Mouse (Mus musculus): ENCODE results near the gene Srarp. TPM values are rescaled to one million over a fixed set of nuclear protein-coding genes. Genes with fewer than 3 reads are reported as not detected.

Gene Srarp
- polyA plus RNA-seq, 1 experiment from 2014 or later: not detected

GRCm38 (mm10) chr4:141423288-141423687 lies 12.6 kb downstream of the Srarp start:
- Histone ChIP-seq H3K27ac (peak overlapping the region; percentile 97), H3K9me3 (replicated peaks) (no peaks in the 10 kb centered on the region), H3K9ac (peak overlapping the region; percentile 81)

DNA sequence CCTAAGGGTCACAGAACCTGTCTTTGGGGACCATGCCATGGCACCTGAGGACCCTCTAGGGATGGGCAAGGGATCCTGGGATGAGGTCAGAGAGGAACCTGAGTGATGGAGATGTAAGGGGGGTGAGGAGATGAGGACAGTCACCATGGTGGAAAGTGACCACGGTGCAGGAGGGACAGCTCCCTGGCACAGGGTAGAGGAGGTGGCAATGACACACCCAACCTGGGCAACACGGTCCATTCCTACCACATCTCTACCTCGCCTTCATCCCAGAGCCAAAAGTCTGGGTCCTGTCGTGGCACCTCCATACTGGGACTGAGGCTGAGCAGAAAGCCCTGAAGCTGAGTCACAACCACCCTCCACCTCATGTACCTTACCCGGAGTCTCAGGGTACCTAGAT lies 13.1 kb downstream of the Srarp start:
- H3K4me2 ChIP-seq: peak overlapping the region; percentile 75
- no peaks in the 10 kb centered on the region for H3K27me3 ChIP-seq
- H3K36me3 ChIP-seq: no peaks in the 10 kb centered on the region
- WGBS: 44% methylated on average over 5 of the region's 5 CpGs
- ATAC-seq (replicated peaks; ENCODE audit: insufficient number of reproducible peaks, insufficient read depth, low FRiP score, low read depth): no peak
- H3K27ac ChIP-seq: peak overlapping the region; percentile 97
- no peaks in the 10 kb centered on the region for H3K9me3 ChIP-seq (replicated peaks)
- H3K4me1 ChIP-seq (replicated peaks): peaks cover 53% of the 10 kb centered on the region
- peak overlapping the region; percentile 65 for H3K4me3 ChIP-seq
- peak overlapping the region; percentile 81 for H3K9ac ChIP-seq

More at GRCm38 (mm10) chr4:141423288-141423687, 12.6 kb downstream of the Srarp start:
- H3K27me3 ChIP-seq: no peaks in the 10 kb centered on the region
- H3K4me1 ChIP-seq (replicated peaks): peaks cover 53% of the 10 kb centered on the region
- peak overlapping the region; percentile 75 for H3K4me2 ChIP-seq
- ATAC-seq (replicated peaks; ENCODE audit: insufficient number of reproducible peaks, insufficient read depth, low FRiP score, low read depth): no peak
- H3K4me3 ChIP-seq: peak overlapping the region; percentile 65
- 40% methylated on average over 5 of the region's 5 CpGs for WGBS
- H3K36me3 ChIP-seq: no peaks in the 10 kb centered on the region

- Histone ChIP-seq H3K9ac (peak overlapping the region; percentile 81), H3K27me3 (no peaks in the 10 kb centered on the region), H3K36me3 (no peaks in the 10 kb centered on the region), H3K27ac (peak overlapping the region; percentile 99), H3K4me2 (peak overlapping the region; percentile 75), H3K4me1 (replicated peaks) (peaks cover 42% of the 10 kb centered on the region), H3K4me3 (peak overlapping the region; percentile 65), H3K9me3 (replicated peaks) (no peaks in the 10 kb centered on the region)
- 17% methylated on average over 14 of the region's 14 CpGs for WGBS
- ATAC-seq (replicated peaks; ENCODE audit: insufficient number of reproducible peaks, insufficient read depth, low FRiP score, low read depth): peak; percentile 70
Observed at GRCm38 (mm10) chr4:141421423-141421822, 14.5 kb downstream of the Srarp start.

DNA sequence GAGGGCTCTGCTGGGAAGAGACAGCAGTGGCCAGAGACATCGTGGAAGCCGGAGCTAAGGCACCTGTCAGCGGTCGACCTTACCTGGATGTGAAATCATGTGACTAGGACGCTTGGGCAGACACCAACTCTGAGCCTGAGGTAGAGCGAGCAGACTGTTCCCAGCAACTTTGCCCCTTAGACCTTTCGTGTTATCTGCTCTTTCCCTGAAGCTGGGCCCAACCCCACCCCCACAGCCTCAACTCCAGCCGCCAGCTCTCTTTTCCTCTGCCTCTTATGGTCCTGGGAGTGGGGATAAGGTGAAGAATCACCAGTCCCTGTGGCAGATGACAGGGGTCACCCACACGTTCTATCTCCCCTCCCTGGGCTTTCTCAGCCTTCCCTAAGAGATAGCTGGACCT lies 15.0 kb downstream of the Srarp start:
- Histone ChIP-seq H3K36me3 (no peaks in the 10 kb centered on the region), H3K9me3 (replicated peaks) (no peaks in the 10 kb centered on the region), H3K4me1 (replicated peaks) (peaks cover 36% of the 10 kb centered on the region), H3K27ac (peak overlapping the region; percentile 99), H3K4me2 (peak overlapping the region; percentile 75), H3K9ac (peak overlapping the region; percentile 57), H3K4me3 (peak overlapping the region; percentile 34), H3K27me3 (no peaks in the 10 kb centered on the region)
- peak; percentile 2; the same call in 1 of the 2 replicates for ATAC-seq (replicated peaks; ENCODE audit: insufficient number of reproducible peaks, insufficient read depth, low FRiP score, low read depth)
- 22% methylated on average over 9 of the region's 9 CpGs for WGBS

DNA sequence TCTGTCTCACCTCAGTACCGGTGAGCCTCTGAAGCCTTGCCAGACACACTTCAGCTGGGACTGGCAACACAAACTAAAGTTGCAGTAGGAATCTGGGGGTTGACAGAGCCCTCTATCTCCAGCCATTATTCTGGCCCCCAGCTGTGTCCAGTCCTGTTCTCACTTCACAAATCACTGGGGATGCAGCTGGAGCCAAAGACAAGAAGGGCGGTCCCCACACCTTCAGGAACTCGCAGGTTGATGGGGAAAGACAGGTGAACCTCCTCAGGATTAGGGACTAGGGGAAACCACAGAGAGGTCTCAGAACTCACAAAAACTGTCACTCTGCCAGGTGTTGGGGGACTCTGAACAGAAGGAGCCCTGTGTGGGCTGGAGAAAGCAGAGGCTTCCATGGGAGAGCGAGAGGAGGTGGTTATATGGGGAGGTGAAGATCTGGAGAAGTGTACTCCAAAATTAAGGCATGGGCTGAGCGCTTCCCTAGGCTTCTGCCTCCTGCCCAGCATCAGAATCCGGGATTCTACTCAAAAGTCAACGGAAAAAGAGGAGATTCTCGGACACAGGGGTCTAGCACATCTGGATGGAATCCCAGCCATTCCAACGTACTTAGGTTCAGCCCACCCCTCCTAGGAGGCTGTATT lies 15.6 kb downstream of the Srarp start, which contains the start of gene Hspb7:
Gene Hspb7, plus strand, starts transcription at position 588 of the 638 bp plus-strand sequence.
- H3K9ac ChIP-seq: peak within 1 kb of the TSS; percentile 81
- WGBS: 30% methylated on average over 9 of the region's 9 CpGs
- peak within 1 kb of the TSS; percentile 75 for H3K4me2 ChIP-seq
- peaks cover 32% of the 10 kb centered on the region for H3K4me1 ChIP-seq (replicated peaks)
- H3K9me3 ChIP-seq (replicated peaks): no peaks in the 10 kb centered on the region
- peak within 1 kb of the TSS; percentile 65 for H3K4me3 ChIP-seq
- H3K27me3 ChIP-seq: no peaks in the 10 kb centered on the region
- peak within 1 kb of the TSS; percentile 99 for H3K27ac ChIP-seq
- H3K36me3 ChIP-seq: no peaks in the 10 kb centered on the region
- ATAC-seq (replicated peaks; ENCODE audit: insufficient number of reproducible peaks, insufficient read depth, low FRiP score, low read depth): no peak

DNA sequence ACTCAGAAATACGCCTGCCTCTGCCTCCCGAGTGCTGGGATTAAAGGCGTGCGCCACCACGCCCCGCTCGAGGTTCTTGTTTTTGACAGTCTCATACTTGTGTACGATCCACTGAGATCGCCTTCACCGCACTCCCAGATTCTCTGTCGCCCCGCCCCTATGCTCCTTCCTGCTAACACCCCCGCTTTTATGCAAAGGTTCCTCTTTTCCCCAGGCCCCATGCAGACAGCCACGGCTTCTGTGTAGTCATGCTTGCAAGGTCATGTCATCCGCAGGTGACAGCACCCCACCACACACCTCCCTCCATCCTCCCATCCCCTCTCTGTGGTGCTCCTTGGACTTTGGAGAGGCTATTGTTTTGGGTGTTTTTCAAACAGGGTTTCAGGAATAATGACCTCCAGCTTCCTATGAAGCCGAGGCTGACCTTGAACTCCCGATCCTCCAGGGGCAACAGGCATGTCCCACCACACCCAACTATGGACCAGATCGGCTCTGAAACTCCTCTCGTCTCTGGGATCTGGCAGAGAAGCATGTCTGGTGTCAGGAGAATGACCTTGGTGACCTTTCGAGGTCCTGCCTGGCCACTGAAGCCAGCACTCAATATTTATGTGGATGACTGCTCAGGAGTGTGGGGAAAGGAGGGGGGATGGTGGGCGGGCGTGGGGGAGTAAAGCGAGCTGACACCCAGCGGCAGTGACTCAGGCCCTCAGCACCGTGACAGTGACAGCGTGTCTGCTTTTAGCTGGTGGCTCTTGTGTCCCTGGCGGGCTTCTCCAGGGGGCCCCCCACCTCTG lies 16.3 kb downstream of the Srarp start:
- no peaks in the 10 kb centered on the region for H3K36me3 ChIP-seq
- peak overlapping the region; percentile 75 for H3K4me2 ChIP-seq
- no peaks in the 10 kb centered on the region for H3K27me3 ChIP-seq
- WGBS: 47% methylated on average over 27 of the region's 27 CpGs
- peak overlapping the region; percentile 99 for H3K27ac ChIP-seq
- ATAC-seq (replicated peaks; ENCODE audit: insufficient number of reproducible peaks, insufficient read depth, low FRiP score, low read depth): peak; percentile 8; the same call in 1 of the 2 replicates
- peaks cover 25% of the 10 kb centered on the region for H3K4me1 ChIP-seq (replicated peaks)
- peak overlapping the region; percentile 57; the same call in 1 of the 2 replicates for H3K9ac ChIP-seq
- no peaks in the 10 kb centered on the region for H3K9me3 ChIP-seq (replicated peaks)
- peak overlapping the region; percentile 34; the same call in 1 of the 2 replicates for H3K4me3 ChIP-seq

GRCm38 (mm10) chr4:141415924-141416323 lies 20.0 kb downstream of the Srarp start, which contains the start of gene Clcnkb:
Gene Clcnkb, minus strand, starts transcription at chr4:141416014.
- H3K4me1 ChIP-seq (replicated peaks): peaks cover 17% of the 10 kb centered on the region
- WGBS: 66% methylated on average over 7 of the region's 7 CpGs
- no peak within 1 kb of the TSS for H3K9ac ChIP-seq
- H3K4me3 ChIP-seq: no peak within 1 kb of the TSS
- no peak within 1 kb of the TSS for H3K27ac ChIP-seq
- H3K36me3 ChIP-seq: no peaks in the 10 kb centered on the region
- ATAC-seq (replicated peaks; ENCODE audit: insufficient number of reproducible peaks, insufficient read depth, low FRiP score, low read depth): no peak
- H3K9me3 ChIP-seq (replicated peaks): no peaks in the 10 kb centered on the region
- H3K27me3 ChIP-seq: no peaks in the 10 kb centered on the region
- no peak within 1 kb of the TSS for H3K4me2 ChIP-seq

- no peak overlapping the region for H3K27ac ChIP-seq
- H3K4me1 ChIP-seq (replicated peaks): peaks cover 9% of the 10 kb centered on the region
- H3K27me3 ChIP-seq: no peaks in the 10 kb centered on the region
- H3K9me3 ChIP-seq (replicated peaks): no peaks in the 10 kb centered on the region
- no peaks in the 10 kb centered on the region for H3K36me3 ChIP-seq
- no peak overlapping the region for H3K4me2 ChIP-seq
- H3K9ac ChIP-seq: no peak overlapping the region
- no peak overlapping the region for H3K4me3 ChIP-seq
- no peak for ATAC-seq (replicated peaks; ENCODE audit: insufficient number of reproducible peaks, insufficient read depth, low FRiP score, low read depth)
- 25% methylated on average over 22 of the region's 22 CpGs for WGBS
Observed at GRCm38 (mm10) chr4:141411430-141411992, 24.4 kb downstream of the Srarp start.

GRCm38 (mm10) chr4:141408577-141408976 lies 27.3 kb downstream of the Srarp start:
- no peaks in the 10 kb centered on the region for H3K9me3 ChIP-seq (replicated peaks)
- WGBS: 90% methylated on average over 3 of the region's 3 CpGs
- ATAC-seq (replicated peaks; ENCODE audit: insufficient number of reproducible peaks, insufficient read depth, low FRiP score, low read depth): no peak
- no peak overlapping the region for H3K9ac ChIP-seq
- 0 out of 2 replicates have a peak, but pooled peaks cover 3% of the 10 kb centered on the region for H3K27me3 ChIP-seq
- no peaks in the 10 kb centered on the region for H3K36me3 ChIP-seq
- no peak overlapping the region for H3K4me3 ChIP-seq
- no peak overlapping the region for H3K27ac ChIP-seq
- H3K4me2 ChIP-seq: no peak overlapping the region
- H3K4me1 ChIP-seq (replicated peaks): peaks cover 16% of the 10 kb centered on the region

- ATAC-seq (replicated peaks; ENCODE audit: insufficient number of reproducible peaks, insufficient read depth, low FRiP score, low read depth): peak; percentile 47; the same call in 1 of the 2 replicates
- no peak overlapping the region for H3K4me3 ChIP-seq
- H3K4me2 ChIP-seq: no peak overlapping the region
- no peaks in the 10 kb centered on the region for H3K36me3 ChIP-seq
- peaks cover 16% of the 10 kb centered on the region for H3K4me1 ChIP-seq (replicated peaks)
- 31% methylated on average over 14 of the region's 14 CpGs for WGBS
- H3K9me3 ChIP-seq (replicated peaks): no peaks in the 10 kb centered on the region
- peak overlapping the region; percentile 59 for H3K27ac ChIP-seq
- 0 out of 2 replicates have a peak, but pooled peaks cover 3% of the 10 kb centered on the region for H3K27me3 ChIP-seq
- peak overlapping the region; percentile 34; the same call in 1 of the 2 replicates for H3K9ac ChIP-seq
Observed at GRCm38 (mm10) chr4:141406516-141407299, 29.2 kb downstream of the Srarp start.

Data from heart, embryonic 15.5 days (tissue).